Mouse (Mus musculus) liver, embryonic 14.5 days (tissue): ENCODE measurements around the gene Nek4. TPM values are rescaled to one million over a fixed set of nuclear protein-coding genes. Genes with fewer than 3 reads are reported as not detected.
A peak's percentile ranks its signal among the peaks of the same experiment; 100 is the strongest.

ENCODE experiments used
- ATAC-seq: fragments of 200-750 bp; cut with Nextera tagmentation; 2 replicates; pipeline ENCODE4 v1.8.0; 2017; ENCODE audit warnings: moderate number of reproducible peaks, mild to moderate bottlenecking, moderate library complexity; ENCODE audit not compliant: insufficient read depth
- DNase-seq, 3 experiments: peaks; one replicate each; pipeline ENCODE4 v3.0.0-alpha.2; 2012 to 2013; ENCODE audit warnings: low read depth in 3 of 3, low spot score in 3 of 3
- H3K27ac ChIP-seq: fragments of 300-500 bp; sonication (generic); 2 replicates; pipeline ENCODE4 v1.5.1; 2014; ENCODE audit warnings: moderate library complexity, mild to moderate bottlenecking, control low read depth, inconsistent platforms
- H3K27me3 ChIP-seq: fragments of 300-500 bp; sonication (generic); 2 replicates; pipeline ENCODE4 v1.6.1; 2014; ENCODE audit warnings: mild to moderate bottlenecking, low read length, moderate library complexity; ENCODE audit not compliant: control insufficient read depth, insufficient read depth
- H3K36me3 ChIP-seq: fragments of 300-500 bp; sonication (generic); replicated peaks from 2 replicates; pipeline ENCODE4 v1.6.1; 2014; ENCODE audit warnings: low read depth; ENCODE audit not compliant: control insufficient read depth, insufficient read depth
- H3K4me1 ChIP-seq, 2 experiments: fragments of 200-500 bp in 1 of 2; fragments of 300-500 bp in 1 of 2; sonication (generic) in 1 of 2; replicated peaks; 2 replicates each; pipeline ENCODE4 v1.6.1; 2012 to 2014; ENCODE audit warnings: antibody characterized with exemption in 1 of 2, inconsistent platforms in 1 of 2, low read length in 1 of 2; ENCODE audit not compliant: control insufficient read depth in 2 of 2, insufficient read depth in 2 of 2
- H3K4me2 ChIP-seq: fragments of 300-500 bp; sonication (generic); 2 replicates; pipeline ENCODE4 v1.6.1; 2014; ENCODE audit warnings: low read depth, mild to moderate bottlenecking, control low read depth, moderate library complexity
- H3K4me3 ChIP-seq, 2 experiments: fragments of 200-500 bp in 1 of 2; fragments of 300-500 bp in 1 of 2; sonication (generic) in 1 of 2; 2 replicates each; pipeline ENCODE4 v1.5.1; 2012 to 2014; ENCODE audit warnings: low read depth in 2 of 2, low read length in 2 of 2, mild to moderate bottlenecking in 2 of 2, control low read depth in 1 of 2, inconsistent platforms in 1 of 2, moderate library complexity in 1 of 2; ENCODE audit not compliant: insufficient read depth in 1 of 2
- H3K9ac ChIP-seq: fragments of 300-500 bp; sonication (generic); replicated peaks from 2 replicates; pipeline ENCODE4 v1.6.1; 2014; ENCODE audit warnings: mild to moderate bottlenecking, control low read depth, moderate library complexity
- H3K9me3 ChIP-seq: fragments of 300-500 bp; sonication (generic); 2 replicates; pipeline ENCODE4 v1.6.1; 2016; ENCODE audit warnings: low read length, mixed read lengths; ENCODE audit not compliant: control insufficient read depth
- CTCF ChIP-seq: IDR thresholded peaks from 2 replicates; pipeline ENCODE4 v1.5.1; 2016; ENCODE audit warnings: antibody characterized with exemption, low read depth, control low read depth
- EP300 ChIP-seq: IDR thresholded peaks from 2 replicates; pipeline ENCODE4 v1.6.1; 2016; ENCODE audit warnings: antibody characterized with exemption, low read depth
- WGBS: fragments of 180-500 bp; shearing (Covaris S2); extraction: QIAGEN DNeasy Blood & Tissue Kit; methylation state at CpG from one replicate; pipeline ENCODE4 v1.1.7; 2014; ENCODE audit not compliant: insufficient replicate concordance; 5-methylcytosine and 5-hydroxymethylcytosine counted together
- polyA plus RNA-seq, 2 experiments: library from polyadenylated mRNA; depleted of rRNA in 1 of 2; stranded (reverse) in 1 of 2; unstranded in 1 of 2; fragments of >200 nt; fragmentation: Nextera tagmentation in 1 of 2; extraction: Ambion mirVana in 1 of 2; gene quantifications; 2 replicates each; pipeline versions ENCODE4 v1.2.1 to v1.2.3; 2012 to 2014

Nek4 gene
- polyA plus RNA-seq, 2 experiments, result 2.6 to 3.0 TPM

DNA sequence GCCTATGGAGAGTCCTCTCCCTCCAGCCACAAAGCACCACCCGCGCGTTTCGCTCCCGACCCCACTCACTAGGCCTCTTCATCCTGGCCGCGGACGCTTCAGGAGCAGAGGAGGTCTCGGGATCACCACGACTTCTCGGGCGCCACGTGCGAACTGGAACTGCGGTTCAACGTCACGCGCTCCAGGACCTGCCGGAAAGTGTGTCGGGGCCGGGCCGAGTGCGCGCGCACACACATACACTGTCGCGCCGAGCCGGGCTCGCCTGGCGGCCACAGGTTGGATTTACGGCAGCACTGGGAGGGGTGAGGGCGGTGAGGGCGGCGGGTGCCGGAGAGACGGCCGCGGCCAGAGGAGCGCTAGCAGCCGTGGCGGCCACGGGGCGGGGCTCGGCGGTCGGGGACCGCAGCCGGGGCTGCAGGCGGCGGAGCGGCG is 67.7 kb downstream of the Nek4 start, which contains the start of the genes Pbrm1 and Gnl3:
Gene Pbrm1 (plus strand): TSS at position 279 of the 432 bp plus-strand sequence.
Gene Gnl3 (minus strand): TSS at position 293 of the 432 bp plus-strand sequence.
- no peaks in the 10 kb centered on the region for H3K27me3 ChIP-seq
- H3K4me1 ChIP-seq, result peaks cover 23 to 26% of the 10 kb centered on the region in 2 experiments
- H3K4me3 ChIP-seq, result peak within 1 kb of the TSS; percentile 87 to 89
- WGBS, result under 1% methylated on average over 39 of the region's 53 CpGs
- H3K27ac ChIP-seq, result peak within 1 kb of the TSS; percentile 90
- peak; percentile 88 for ATAC-seq
- DNase-seq, result peak; percentile 92 to 93 (median 92)
- TF ChIP-seq EP300 (no peak), CTCF (peak; percentile 63)
- no peaks in the 10 kb centered on the region for H3K9me3 ChIP-seq
- peaks cover 44% of the 10 kb centered on the region for H3K36me3 ChIP-seq
- peak within 1 kb of the TSS; percentile 85 for H3K4me2 ChIP-seq
- H3K9ac ChIP-seq, result peak within 1 kb of the TSS; percentile 94

DNA sequence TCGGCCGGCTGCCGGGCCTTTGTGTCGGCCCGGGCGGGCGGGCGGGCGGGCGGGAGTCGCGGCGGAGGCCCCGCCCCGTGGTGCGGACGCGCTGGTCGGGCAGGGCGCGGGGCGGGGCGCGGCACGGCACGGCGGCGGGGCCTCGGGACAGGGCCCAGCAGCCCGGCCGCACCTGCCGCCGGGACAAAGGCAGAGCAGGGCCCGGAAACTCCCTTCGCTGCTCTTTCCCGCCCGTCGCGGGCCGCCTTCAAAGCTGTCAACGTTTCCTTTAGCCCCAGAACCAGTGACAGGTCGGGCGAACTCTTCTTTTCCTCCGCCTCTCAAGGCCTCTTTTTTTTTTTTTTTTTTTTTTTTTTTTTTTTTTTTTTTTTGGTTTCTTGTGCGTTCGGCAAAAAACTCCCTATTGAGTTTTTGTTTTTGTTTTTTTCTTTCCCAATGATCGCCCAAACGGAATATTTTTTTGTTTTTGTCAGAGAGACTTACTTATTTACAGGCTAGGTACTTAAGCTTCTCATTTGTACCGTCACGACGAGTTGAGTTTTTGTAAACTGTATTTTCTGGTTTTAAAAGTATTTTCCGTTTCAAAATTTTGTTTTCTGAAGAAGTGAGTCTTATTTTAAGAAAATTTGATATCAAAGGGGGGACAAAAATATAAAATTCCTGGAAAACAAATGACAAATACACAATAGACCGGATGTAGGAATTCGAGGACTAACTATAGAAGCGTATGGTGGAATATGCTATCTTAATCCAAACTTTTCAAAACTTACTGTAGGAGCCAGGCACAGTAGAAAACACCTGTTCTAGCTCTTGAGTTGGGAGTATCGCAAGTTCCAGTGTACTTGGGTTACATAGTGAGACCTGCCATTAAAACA is 68.4 kb downstream of the Nek4 start:
- Histone ChIP-seq H3K4me1 (peaks cover 23 to 26% of the 10 kb centered on the region in 2 experiments), H3K27me3 (no peaks in the 10 kb centered on the region), H3K9ac (peak overlapping the region; percentile 94), H3K9me3 (no peaks in the 10 kb centered on the region), H3K4me3 (peak overlapping the region; percentile 87 to 89), H3K36me3 (peaks cover 41% of the 10 kb centered on the region), H3K27ac (peak overlapping the region; percentile 90), H3K4me2 (peak overlapping the region; percentile 85)
- ATAC-seq, result peak; percentile 93
- TF ChIP-seq CTCF (no peak), EP300 (no peak)
- WGBS, result 2% methylated on average over 46 of the region's 56 CpGs
- DNase-seq, result peak; percentile 76 to 79 (median 76)

DNA sequence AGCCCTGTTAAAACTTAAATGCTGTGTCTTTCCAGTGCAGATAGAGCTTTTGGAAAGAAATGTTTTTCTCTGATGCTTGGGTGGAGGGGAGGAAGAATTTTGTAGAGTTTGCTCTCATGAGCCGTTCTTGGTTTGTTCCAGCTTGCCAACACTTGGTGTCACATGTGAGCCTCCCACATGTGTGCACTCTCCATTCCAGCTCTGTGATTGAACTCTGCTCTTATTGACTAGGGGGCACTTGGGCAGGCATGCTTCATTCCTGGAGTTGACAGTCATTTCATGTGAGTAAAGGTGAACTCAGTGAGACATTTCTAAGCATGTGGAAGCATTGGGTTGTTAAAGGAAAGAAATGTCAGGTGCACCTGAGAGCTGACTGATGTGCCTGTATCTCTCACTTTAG is 71.4 kb downstream of the Nek4 start:
- Histone ChIP-seq H3K4me3 (no peak overlapping the region), H3K27ac (no peak overlapping the region), H3K9me3 (no peaks in the 10 kb centered on the region), H3K36me3 (peaks cover 43% of the 10 kb centered on the region), H3K27me3 (no peaks in the 10 kb centered on the region), H3K4me1 (peaks cover 12 to 19% of the 10 kb centered on the region in 2 experiments), H3K9ac (no peak overlapping the region), H3K4me2 (no peak overlapping the region; the same call in 1 of the 2 replicates)
- 46% methylated on average over 1 of the region's 1 CpGs for WGBS
- DNase-seq (no peak), ATAC-seq (no peak)
- TF ChIP-seq CTCF (0 out of 2 replicates have a peak, but pooled peaks have one; percentile 12), EP300 (no peak)

DNA sequence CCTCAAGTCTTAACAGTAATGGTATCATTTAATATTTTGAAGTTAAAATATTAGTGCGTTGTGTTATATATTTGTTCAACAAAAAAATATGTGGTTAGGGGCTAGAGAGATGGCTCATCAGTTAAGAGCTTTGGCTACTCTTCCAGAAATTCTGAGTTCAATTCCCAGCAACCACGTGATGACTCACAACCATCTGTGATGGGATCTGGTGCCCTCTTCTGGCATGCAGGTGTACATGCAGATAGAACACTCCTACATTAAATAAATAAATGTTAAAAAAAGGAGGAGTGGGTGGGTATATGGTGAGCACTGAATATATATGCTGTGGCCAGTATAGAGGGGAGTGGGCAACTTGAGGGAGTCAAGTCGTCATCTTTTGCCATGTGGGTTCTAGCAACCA is 74.6 kb downstream of the Nek4 start:
- Histone ChIP-seq H3K4me2 (no peak overlapping the region), H3K36me3 (peaks cover 64% of the 10 kb centered on the region), H3K9me3 (no peaks in the 10 kb centered on the region), H3K4me3 (no peak overlapping the region), H3K27ac (no peak overlapping the region), H3K4me1 (peaks cover 3 to 7% of the 10 kb centered on the region in 2 experiments; a peak in 3 of 4 replicates), H3K9ac (no peak overlapping the region), H3K27me3 (no peaks in the 10 kb centered on the region)
- ATAC-seq (no peak), DNase-seq (no peak)
- WGBS, result 67% methylated on average over 3 of the region's 3 CpGs
- TF ChIP-seq CTCF (peak; percentile 75), EP300 (0 out of 2 replicates have a peak, but pooled peaks have one; percentile 14)

Other genes starting within 250 kb of the Nek4 start
- gene Sfmbt1, start 236.5 kb upstream of the Nek4 start, polyA plus RNA-seq (2012; rRNA removed), result 2.0 and 3.9 TPM in 2 replicates
- 11.9 and 13.0 TPM in 2 replicates for gene Sfmbt1, start 236.5 kb upstream of the Nek4 start, polyA plus RNA-seq (2014; fragmentation: Nextera tagmentation; extraction: Ambion mirVana)
- gene Tmem110, start 125.8 kb upstream of the Nek4 start, polyA plus RNA-seq (2012; rRNA removed), result 3.5 and 6.2 TPM in 2 replicates
- gene Tmem110, start 125.8 kb upstream of the Nek4 start, polyA plus RNA-seq (2014; fragmentation: Nextera tagmentation; extraction: Ambion mirVana), result 8.2 and 11.0 TPM in 2 replicates
- gene Mustn1, start 72.2 kb upstream of the Nek4 start, polyA plus RNA-seq (2012; rRNA removed), result 0.42 and 0.55 TPM in 2 replicates
- 0.37 and 0.72 TPM in 2 replicates for gene Mustn1, start 72.2 kb upstream of the Nek4 start, polyA plus RNA-seq (2014; fragmentation: Nextera tagmentation; extraction: Ambion mirVana)
- gene Itih4, start 64.9 kb upstream of the Nek4 start, polyA plus RNA-seq (2012; rRNA removed), result 34.6 and 56.0 TPM in 2 replicates
- 82.3 and 113 TPM in 2 replicates for gene Itih4, start 64.9 kb upstream of the Nek4 start, polyA plus RNA-seq (2014; fragmentation: Nextera tagmentation; extraction: Ambion mirVana)
- 124 and 152 TPM in 2 replicates for gene Itih3, start 27.6 kb upstream of the Nek4 start, polyA plus RNA-seq (2012; rRNA removed)
- gene Itih3, start 27.6 kb upstream of the Nek4 start, polyA plus RNA-seq (2014; fragmentation: Nextera tagmentation; extraction: Ambion mirVana), result 250 and 275 TPM in 2 replicates
- gene Itih1, start 8.1 kb upstream of the Nek4 start, polyA plus RNA-seq (2012; rRNA removed), result 27.6 and 29.6 TPM in 2 replicates
- gene Itih1, start 8.1 kb upstream of the Nek4 start, polyA plus RNA-seq (2014; fragmentation: Nextera tagmentation; extraction: Ambion mirVana), result 27.2 and 29.3 TPM in 2 replicates
- gene Glt8d1, start 50.0 kb downstream of the Nek4 start, polyA plus RNA-seq (2012; rRNA removed), result 12.6 and 18.4 TPM in 2 replicates
- gene Glt8d1, start 50.0 kb downstream of the Nek4 start, polyA plus RNA-seq (2014; fragmentation: Nextera tagmentation; extraction: Ambion mirVana), result 17.5 and 17.7 TPM in 2 replicates
- 157 and 292 TPM in 2 replicates for gene Spcs1, start 50.3 kb downstream of the Nek4 start, polyA plus RNA-seq (2012; rRNA removed)
- 307 and 323 TPM in 2 replicates for gene Spcs1, start 50.3 kb downstream of the Nek4 start, polyA plus RNA-seq (2014; fragmentation: Nextera tagmentation; extraction: Ambion mirVana)
- gene Pbrm1, start 67.8 kb downstream of the Nek4 start, polyA plus RNA-seq (2012; rRNA removed), result 7.2 and 10.3 TPM in 2 replicates
- 35.3 and 36.9 TPM in 2 replicates for gene Pbrm1, start 67.8 kb downstream of the Nek4 start, polyA plus RNA-seq (2014; fragmentation: Nextera tagmentation; extraction: Ambion mirVana)
- 50.2 and 88.0 TPM in 2 replicates for gene Gnl3, start 67.8 kb downstream of the Nek4 start, polyA plus RNA-seq (2012; rRNA removed)
- 90.8 and 91.8 TPM in 2 replicates for gene Gnl3, start 67.8 kb downstream of the Nek4 start, polyA plus RNA-seq (2014; fragmentation: Nextera tagmentation; extraction: Ambion mirVana)
- gene Smim4, start 177.6 kb downstream of the Nek4 start, polyA plus RNA-seq (2012; rRNA removed), result 21.4 and 26.7 TPM in 2 replicates
- gene Smim4, start 177.6 kb downstream of the Nek4 start, polyA plus RNA-seq (2014; fragmentation: Nextera tagmentation; extraction: Ambion mirVana), result 72.8 and 81.7 TPM in 2 replicates
- gene Nt5dc2, start 179.7 kb downstream of the Nek4 start, polyA plus RNA-seq (2012; rRNA removed), result 146 and 164 TPM in 2 replicates
- gene Nt5dc2, start 179.7 kb downstream of the Nek4 start, polyA plus RNA-seq (2014; fragmentation: Nextera tagmentation; extraction: Ambion mirVana), result 161 and 173 TPM in 2 replicates
- gene Stab1, start 217.3 kb downstream of the Nek4 start, polyA plus RNA-seq (2012; rRNA removed), result 18.9 and 19.9 TPM in 2 replicates
- gene Stab1, start 217.3 kb downstream of the Nek4 start, polyA plus RNA-seq (2014; fragmentation: Nextera tagmentation; extraction: Ambion mirVana), result 19.3 and 20.7 TPM in 2 replicates